Mouse (Mus musculus) liver, postnatal 0 days (tissue): ENCODE results near the gene Hoxd10.

ENCODE experiments used
- CTCF ChIP-seq: sonication (generic); IDR thresholded peaks from 2 replicates; pipeline ENCODE4 v1.5.1; 2016; ENCODE audit warnings: antibody characterized with exemption, low read depth
- EP300 ChIP-seq: IDR thresholded peaks from 2 replicates; pipeline ENCODE4 v1.6.1; 2016; ENCODE audit warnings: antibody characterized with exemption, low read depth, mild to moderate bottlenecking

DNA sequence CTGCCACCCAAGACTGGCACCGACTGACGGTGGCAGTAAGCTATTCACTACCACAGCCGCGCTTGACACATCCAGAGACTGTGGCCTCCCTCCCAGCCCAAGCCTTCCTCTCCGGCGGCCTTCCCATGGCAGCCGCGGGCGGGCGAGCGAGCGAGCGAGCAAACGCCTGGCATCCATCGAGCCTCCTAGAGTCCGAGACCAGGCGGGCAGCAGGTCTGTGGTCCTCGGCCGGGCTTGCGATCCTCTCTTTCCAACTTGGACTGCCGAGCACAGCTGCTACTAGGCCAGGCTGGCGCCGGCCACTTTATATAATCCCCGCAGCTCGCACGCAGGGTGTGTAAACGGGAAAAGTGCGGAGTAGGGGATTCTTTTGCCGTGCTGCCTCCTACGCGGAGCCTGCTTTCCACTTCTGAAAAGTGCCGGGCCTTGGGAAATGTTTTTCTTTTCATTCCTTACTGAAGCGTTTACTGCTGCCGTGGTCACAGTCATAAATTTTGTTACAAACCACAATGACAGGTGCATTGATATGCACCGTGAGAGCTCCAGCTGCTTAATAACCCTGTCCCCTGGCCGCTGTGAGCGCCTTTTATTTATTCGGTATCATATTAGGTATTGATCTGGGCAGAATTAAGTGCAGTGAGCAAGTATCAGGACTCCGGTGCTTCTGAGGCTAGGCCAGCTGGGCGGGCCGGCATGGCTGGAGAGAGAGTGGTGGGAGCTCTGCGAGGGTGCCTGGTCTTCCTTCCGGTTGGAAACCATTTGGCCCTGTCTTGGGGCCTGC is 48.8 kb downstream of the Hoxd10 start:
- TF ChIP-seq CTCF (no peak), EP300 (no peak)
